Mouse (Mus musculus) embryonic stem cell, embryonic (primary cell): ENCODE measurements around the gene Msmo1.

Source experiments
- CTCF ChIA-PET, 4 experiments: fragments of 300-600 bp in 2 of 4; fragments of 350-600 bp in 2 of 4; sonication (Branson Sonifier 250); formaldehyde crosslinking; loops; one replicate each; lab custom pipeline; 2022; ENCODE audit warnings: inconsistent platforms in 2 of 4; lab: Charles Lee
- POLR2A ChIA-PET, 4 experiments: fragments of 300-600 bp in 2 of 4; fragments of 350-600 bp in 2 of 4; sonication (Branson Sonifier 250); formaldehyde crosslinking; loops; one replicate each; lab custom pipeline; 2022; ENCODE audit warnings: antibody characterized with exemption in 4 of 4, inconsistent platforms in 1 of 4; lab: Charles Lee

Gene Msmo1

DNA sequence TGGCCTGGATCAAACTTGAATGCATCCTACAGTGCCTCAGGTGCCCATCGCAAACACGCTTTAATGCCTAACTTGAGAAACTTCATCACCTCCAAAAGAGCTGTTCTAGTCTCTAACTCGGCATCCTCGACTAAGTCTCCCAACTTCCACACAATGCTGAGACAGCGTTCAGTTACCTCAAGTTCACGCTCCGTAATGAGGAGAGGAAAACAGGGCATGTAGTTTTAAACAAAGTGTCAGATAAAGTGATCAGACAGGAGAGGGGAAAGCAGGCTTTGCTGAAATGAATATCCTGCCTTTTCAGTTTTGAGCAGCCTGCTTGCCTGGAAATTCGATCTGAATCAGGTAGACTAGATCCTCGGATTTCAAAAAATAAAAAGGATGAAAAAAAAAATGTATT, 996 bp downstream of the Msmo1 start:
- CTCF ChIA-PET: no interaction called here
- POLR2A ChIA-PET: interaction anchor here in 3 of 4 experiments (0.5 to 5.4 kb wide), 10 partner anchors 10 to 360 kb away, joined by 3 to 44 read pairs (median 4); partner anchors contain the start of gene Tmem192 (in 1 of the 3)

DNA sequence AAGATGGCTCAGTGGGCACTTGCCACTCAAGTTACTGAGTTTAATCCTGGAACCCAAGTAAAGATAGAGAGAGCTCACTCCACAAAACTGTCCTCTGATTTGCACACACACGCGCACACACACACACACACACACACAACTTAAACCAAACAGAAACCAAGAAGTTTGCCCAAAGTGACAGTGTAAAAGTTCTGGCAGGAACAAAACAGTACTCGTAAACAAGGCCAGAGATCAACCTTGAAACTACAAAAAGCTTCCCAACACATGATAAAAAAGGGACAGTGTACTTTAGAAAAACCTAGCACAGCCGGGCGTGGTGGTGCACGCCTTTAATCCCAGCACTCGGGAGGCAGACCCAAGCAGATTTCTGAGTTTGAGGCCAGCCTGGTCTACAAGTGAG, 5.4 kb downstream of the Msmo1 start:
- ChIA-PET POLR2A (interaction anchor here in 2 of 4 experiments (0.6 to 1.8 kb wide), 4 partner anchors 10 to 276 kb away, joined by 3 to 6 read pairs (median 3); no protein-coding TSS in a partner anchor), CTCF (interaction anchor here in 1 of 4 experiments (0.7 to 0.9 kb wide), 2 partner anchors 10 to 37 kb away, joined by 4 to 13 read pairs; no protein-coding TSS in a partner anchor)

DNA sequence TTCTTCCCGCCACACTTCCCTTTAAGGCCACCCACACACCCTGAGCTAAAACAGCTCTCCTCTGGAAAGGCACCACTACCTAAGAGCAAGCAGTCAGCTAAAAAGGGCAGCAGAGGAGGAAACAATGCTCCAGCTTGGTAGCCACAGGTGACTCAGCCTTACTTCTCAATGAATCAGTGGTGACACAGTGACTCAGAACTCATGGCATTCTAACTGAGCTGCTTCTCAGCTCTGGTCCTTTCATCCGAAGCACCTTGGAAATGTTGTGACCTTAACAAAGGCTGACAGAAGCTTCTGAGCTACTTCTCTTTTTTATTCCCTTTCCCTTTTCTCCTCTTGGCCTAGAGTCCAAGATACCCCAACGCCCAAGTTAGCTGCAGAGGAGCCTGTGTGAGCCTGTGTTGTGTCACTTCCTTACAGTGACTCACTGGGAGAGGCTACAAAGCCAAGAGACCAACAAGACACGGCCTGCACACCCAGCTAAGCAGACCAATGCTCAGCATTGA, 7.3 kb downstream of the Msmo1 start:
- ChIA-PET POLR2A (interaction anchor here in 3 of 4 experiments (0.8 to 1.7 kb wide), 11 partner anchors 8 to 229 kb away, joined by 3 to 13 read pairs (median 3); no protein-coding TSS in a partner anchor), CTCF (interaction anchor here (0.6 to 2.1 kb wide), 7 partner anchors 8 to 857 kb away, joined by 3 to 8 read pairs (median 5); no protein-coding TSS in a partner anchor)

DNA sequence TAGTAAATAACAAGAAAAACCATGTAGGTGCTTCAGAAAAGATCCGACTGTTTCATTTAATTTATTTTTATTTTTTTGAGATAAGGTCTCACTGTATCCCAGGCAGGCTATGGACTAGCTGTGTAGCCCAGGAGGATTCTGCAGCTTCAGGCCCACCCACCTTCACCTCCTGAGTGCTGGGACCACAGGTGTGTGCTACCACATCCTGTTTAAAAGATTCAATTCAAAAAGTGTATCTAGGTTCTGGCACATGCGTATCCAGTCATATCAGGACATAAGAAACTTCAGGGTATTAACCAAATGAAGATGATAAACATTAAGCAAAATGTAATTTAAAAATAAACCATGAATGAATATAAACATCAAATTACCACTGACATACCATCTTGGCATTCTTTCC, 10.4 kb downstream of the Msmo1 start:
- CTCF ChIA-PET: no interaction called here
- POLR2A ChIA-PET: interaction anchor here in 2 of 4 experiments (0.6 to 5.4 kb wide), 3 partner anchors 9 to 28 kb away, joined by 3 to 30 read pairs (median 6); no protein-coding TSS in a partner anchor

DNA sequence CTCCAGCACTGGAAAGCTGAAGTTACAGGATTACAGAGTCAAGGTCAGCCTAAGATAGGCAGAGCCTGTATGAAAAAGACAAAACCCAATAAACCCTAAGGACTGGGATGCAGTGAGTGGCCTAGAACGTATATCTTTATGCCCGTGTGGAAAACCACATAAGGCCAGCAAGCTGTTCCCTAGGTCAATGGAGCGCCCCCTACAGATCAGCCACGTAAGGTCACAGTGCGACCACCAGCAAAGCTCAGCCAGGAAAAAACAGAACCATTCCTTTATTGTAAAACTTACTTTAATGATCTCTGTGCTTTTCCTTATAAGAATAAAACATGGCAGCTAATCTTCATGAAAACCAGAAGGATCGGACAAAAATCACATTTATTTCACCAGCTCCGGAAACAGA, 15.7 kb downstream of the Msmo1 start:
- POLR2A ChIA-PET: interaction anchor here in 2 of 4 experiments (0.9 to 5.4 kb wide), 8 partner anchors 8 to 132 kb away, joined by 3 to 44 read pairs (median 4); partner anchors contain the start of genes Cpe (in 2 of the 2), Klhl2 (in 1 of the 2) and Msmo1 (in 1 of the 2)
- CTCF ChIA-PET: interaction anchor here (0.5 to 1.8 kb wide), 23 partner anchors 8 to 391 kb away, joined by 3 to 8 read pairs (median 4); partner anchors contain the start of gene Cpe (in 1 of the 4)

DNA sequence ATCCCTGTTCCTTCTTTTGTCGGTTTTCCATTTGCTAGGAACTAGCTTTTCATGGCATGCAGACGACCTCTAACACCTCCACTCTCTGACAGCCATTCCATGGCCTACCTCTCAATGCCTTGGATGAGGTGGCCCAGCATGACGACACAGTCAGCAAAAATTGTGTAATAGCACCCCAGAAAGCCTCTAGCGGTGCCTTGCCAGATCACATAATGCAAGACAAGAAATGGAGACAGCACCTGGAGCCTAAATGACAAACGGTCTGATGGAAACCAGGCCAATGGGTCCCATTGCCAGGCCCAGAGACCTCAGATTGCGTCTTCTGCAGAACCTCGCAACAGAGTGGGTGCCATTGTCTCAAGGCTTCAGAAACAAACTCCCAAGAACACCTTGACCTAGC, 21.1 kb downstream of the Msmo1 start:
- ChIA-PET POLR2A (interaction anchor here in 3 of 4 experiments (0.7 to 4.4 kb wide), 10 partner anchors 10 to 233 kb away, joined by 3 to 30 read pairs (median 4); partner anchors contain the start of gene Msmo1 (in 1 of the 3)), CTCF (interaction anchor here in 2 of 4 experiments (0.7 kb wide), 2 partner anchors 12 to 305 kb away, joined by 3 to 6 read pairs; no protein-coding TSS in a partner anchor)

DNA sequence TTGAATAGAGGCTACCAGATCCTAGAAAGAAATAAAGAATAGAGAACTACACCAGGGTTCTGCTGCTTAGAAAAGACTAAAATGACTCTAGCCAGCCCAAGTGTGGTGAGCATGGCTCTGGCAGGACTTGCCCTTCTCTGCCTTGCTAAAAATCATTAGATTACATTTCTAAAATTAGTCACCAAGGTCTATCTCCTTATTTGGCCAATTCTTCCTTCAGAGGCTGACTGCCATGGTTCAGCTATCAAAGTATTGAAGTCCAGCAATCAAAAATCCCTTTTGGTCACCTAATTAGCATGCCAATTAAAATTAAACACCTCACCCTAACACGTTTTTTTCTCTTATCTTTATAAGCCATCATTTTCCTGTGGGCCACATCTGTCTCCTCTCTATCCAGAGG, 22.0 kb downstream of the Msmo1 start:
- POLR2A ChIA-PET: interaction anchor here in 2 of 4 experiments (0.7 to 4.4 kb wide), 3 partner anchors 11 to 127 kb away, joined by 3 to 30 read pairs (median 3); no protein-coding TSS in a partner anchor
- CTCF ChIA-PET: no interaction called here

DNA sequence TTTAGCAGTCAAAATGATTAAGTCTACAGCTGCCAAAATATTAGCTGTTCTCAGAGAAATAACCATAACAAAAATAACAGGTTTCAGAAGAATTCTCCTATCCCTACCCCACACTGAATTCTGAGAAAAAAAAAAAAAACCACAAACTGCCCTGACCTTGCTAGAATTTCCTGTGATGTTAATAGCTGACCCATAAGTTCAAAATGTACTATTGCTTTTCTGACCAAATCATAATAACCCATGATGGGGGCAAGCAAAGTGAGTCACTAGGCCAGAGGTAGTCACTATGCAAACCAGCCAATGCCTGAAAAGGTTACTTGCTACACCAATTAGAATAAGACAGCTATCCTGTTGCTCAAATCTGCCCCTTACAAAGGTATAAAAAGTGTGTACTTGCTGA, 26.1 kb downstream of the Msmo1 start:
- ChIA-PET POLR2A (interaction anchor here in 1 of 4 experiments (1.0 kb wide), 1 partner anchor 19 kb away, joined by 3 read pairs; no protein-coding TSS in a partner anchor), CTCF (interaction anchor here in 1 of 4 experiments (1.2 kb wide), 1 partner anchor 10 kb away, joined by 6 read pairs; no protein-coding TSS in a partner anchor)

DNA sequence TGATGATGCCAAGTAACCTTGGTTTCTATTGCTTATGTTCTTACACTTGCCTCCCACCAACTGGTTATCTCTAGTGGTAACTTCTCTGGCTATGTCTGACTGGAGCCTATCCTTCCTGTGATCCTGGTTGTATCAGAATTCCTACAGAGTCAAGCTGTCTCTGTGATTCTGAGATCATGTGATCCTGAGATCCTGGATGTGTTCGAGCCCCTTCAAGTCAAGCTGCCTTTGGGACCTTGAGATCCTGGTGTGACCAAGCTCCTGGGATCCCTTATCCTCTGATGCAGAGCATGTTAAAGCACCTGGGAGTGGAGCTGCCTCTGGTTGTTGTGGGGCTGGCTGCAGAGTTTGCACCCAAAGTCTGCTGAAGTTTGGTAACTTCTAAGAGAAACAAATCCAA, 30.4 kb downstream of the Msmo1 start:
- ChIA-PET CTCF (no interaction called here), POLR2A (no interaction called here)

DNA sequence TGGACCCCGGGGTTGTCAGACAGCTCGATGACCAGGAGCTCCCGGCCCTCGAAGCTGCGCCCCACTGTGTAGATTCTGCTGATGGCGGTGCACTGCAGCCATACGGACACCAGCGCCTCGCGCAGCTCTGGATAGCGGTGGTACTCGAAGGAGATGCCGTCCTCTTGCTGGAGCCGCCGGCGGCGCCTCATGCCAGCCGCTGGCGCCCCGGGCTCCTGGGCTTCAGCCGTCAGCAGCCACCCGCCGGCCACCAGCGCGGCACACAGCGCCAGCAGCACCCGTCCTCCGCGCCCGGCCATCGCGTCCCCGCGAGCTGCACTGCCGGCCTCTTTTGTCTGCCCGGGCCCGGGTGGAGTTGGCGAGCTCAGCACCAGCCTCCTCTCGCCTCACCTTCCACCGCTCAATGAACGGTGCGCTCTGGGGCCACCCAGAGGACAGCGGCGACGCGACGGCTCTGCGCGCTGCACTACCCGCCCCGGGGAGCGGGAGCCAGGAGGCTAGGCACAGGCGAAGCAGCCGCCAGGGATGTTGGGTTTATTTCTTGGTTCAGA, 40.9 kb downstream of the Msmo1 start, which contains the start of gene Cpe:
Gene Cpe, minus strand, starts transcription at position 404 of the 551 bp plus-strand sequence.
- ChIA-PET POLR2A (interaction anchor here (0.6 to 1.6 kb wide), 13 partner anchors 17 to 254 kb away, joined by 3 to 8 read pairs (median 4); partner anchors contain the start of gene Tmem192 (in 1 of the 4)), CTCF (interaction anchor here (0.6 to 1.8 kb wide), 13 partner anchors 13 to 613 kb away, joined by 3 to 20 read pairs (median 4); partner anchors contain the start of gene Tmem192 (in 1 of the 4))

DNA sequence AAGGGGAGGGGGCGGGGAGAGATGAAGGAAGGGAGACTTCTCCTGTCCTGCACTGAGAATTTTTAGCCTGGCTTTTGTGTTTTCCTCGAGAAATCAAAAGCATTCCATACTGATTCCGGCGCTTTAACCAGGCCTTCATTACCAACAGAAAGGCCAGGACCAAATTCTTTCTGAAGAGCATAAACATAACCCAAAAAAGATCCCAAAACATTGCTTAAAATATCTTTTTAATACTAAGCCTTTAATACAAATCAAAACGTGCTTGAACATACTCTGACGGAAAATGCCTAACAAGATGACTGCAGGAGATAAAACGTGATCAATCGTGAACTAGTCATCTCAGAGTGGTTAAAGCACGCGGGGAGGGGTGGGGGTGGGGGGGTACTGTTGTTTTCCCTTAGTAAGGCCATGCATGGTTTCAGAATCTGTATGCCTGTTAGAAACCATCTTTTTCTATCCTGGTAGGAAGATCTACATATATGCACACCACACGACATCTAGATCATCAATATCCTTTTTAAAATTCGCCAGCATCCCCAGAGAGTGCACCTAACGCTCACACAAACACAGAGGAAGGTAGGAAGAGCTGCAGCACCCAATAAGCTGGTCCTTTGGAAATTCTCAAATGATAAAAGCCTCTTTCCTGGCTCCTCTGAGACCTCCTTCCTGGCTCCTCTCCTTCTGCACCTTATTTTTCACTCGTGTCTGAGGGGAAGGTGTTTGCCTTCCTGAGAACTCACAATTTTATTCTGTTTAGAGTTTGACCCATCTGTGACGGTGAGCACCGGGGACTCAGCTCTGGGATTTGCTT, 41.8 kb downstream of the Msmo1 start:
- CTCF ChIA-PET: interaction anchor here (0.5 to 1.8 kb wide), 7 partner anchors 16 to 346 kb away, joined by 3 to 13 read pairs (median 6); no protein-coding TSS in a partner anchor
- POLR2A ChIA-PET: interaction anchor here (0.7 to 1.6 kb wide), 9 partner anchors 22 to 1774 kb away, joined by 3 to 8 read pairs (median 4); partner anchors contain the start of gene Tmem192 (in 1 of the 4)

DNA sequence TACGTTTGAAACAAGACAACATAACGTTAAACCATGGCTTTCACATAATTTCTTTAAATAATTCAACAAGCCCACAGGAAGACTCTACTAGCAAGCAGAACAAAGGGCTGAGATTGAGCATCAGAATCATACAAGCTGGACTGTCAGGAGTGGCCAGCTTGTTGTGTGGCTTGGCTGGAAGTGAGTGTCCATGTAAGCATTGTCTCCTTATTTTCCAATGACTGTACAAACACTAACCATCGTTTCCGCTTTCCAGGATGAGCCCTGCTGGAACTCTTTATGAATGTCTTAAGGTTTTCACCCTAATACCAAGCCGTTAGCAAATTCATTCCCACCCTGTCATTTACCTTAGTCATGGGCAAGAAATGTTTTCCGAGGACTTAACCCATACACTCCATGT, 42.7 kb downstream of the Msmo1 start:
- POLR2A ChIA-PET: no interaction called here

DNA sequence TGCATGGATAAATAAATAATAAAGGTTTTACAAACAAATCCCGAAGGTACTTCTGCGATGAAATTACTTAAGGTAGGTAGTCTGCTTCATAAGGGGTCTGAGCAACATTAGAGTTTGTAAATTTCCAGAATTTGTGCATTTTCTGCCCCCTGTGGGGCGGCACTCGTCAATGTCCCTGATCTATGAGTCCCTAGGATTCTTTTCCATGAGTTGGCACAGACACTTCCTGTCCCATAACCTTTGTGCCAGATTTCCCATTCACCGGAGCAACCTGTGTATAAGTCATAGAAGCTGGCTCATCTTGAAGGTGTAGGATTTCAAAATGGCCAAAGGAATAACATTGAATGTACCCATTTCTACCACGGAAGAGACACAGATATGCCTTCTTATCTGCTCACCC, 43.3 kb downstream of the Msmo1 start:
- CTCF ChIA-PET: no interaction called here

More for the DNA sequence above, 42.7 kb downstream of the Msmo1 start:
- CTCF ChIA-PET: no interaction called here

DNA sequence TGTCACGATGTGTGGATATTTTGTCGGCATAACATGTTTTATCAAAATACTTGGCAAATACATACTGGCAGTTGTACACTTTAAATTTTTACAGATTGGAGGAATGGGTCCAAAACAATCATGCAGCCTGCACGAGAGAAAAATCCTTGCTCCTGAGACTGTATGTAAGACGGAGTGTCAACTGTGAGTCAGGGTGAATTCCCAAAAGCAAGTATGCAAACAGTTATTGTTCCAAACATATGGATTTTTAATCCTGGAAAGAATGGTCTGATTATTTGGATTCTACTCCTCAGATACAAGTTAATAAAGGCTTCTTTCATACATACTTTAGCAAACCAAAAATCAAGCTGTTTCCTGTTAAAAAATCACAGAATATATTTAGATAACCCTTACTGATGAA, 44.9 kb downstream of the Msmo1 start:
- ChIA-PET POLR2A (no interaction called here), CTCF (no interaction called here)

More for the DNA sequence above, 43.3 kb downstream of the Msmo1 start:
- POLR2A ChIA-PET: no interaction called here

DNA sequence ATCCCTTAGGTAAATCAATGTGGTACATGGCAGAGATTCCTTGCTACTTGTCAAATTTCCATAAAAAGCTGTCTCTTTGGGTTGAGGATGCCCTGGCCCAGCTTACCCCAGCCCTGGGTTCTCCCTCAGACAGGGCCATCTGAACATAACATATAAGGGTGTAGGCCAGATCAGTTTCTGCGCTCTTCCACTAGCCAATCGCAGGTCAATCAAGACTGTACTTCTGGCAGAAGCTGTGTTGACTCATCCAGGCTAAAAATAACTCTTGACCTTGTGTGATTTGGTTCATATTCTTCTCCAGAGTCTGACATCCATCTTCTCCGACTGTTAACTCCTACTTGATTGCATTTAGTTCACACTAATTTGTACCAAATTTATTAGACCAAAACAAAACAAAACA, 45.4 kb downstream of the Msmo1 start:
- CTCF ChIA-PET: no interaction called here
- POLR2A ChIA-PET: no interaction called here

DNA sequence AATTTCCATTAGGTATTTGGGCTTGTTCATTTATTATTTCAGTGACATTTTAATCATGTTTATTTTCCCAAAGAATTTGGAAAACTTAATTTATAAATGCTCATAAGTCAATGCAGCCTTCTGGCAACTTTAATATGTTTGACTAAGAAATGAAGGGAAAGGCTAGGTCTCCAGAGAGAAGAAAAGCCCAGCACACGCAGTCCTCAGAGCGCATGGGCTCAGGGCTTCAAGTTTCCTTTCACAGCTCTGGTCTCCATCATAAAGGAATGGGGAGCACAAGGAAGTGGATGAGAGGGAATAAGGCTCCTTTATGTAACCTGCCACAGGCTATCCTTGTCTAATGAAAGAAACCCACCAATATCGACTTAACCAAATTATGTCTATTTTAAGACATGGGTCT, 51.1 kb downstream of the Msmo1 start:
- POLR2A ChIA-PET: no interaction called here
- CTCF ChIA-PET: no interaction called here

DNA sequence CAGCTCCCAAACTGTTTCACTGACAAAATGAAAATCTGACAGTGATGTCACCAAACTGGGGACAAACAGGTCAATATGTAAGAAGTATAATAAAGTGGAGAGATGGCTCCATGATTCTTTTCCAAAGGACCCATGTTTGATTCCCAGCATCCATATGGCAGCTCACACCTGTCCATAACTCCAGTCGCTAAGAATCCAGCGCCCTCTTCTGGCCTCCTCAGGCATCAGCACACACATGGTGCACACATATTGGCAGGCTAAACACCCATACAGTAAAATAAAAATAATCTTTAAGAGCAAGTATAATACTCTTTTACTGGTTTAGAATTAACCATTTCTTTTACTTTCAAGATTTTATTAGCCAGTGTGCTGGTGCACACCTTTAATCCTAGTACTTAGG, 57.2 kb downstream of the Msmo1 start:
- ChIA-PET CTCF (interaction anchor here in 3 of 4 experiments (0.6 to 1.6 kb wide), 5 partner anchors 16 to 95 kb away, joined by 3 read pairs; partner anchors contain the start of gene Cpe (in 1 of the 3)), POLR2A (interaction anchor here in 3 of 4 experiments (0.6 to 1.5 kb wide), 3 partner anchors 11 to 52 kb away, joined by 3 to 4 read pairs (median 3); no protein-coding TSS in a partner anchor)
